Mouse (Mus musculus) liver, postnatal 0 days (tissue): ENCODE measurements around the gene Ugt1a7c.

Source experiments
- CTCF ChIP-seq: sonication (generic); IDR thresholded peaks from 2 replicates; pipeline ENCODE4 v1.5.1; 2016; ENCODE audit warnings: antibody characterized with exemption, low read depth
- EP300 ChIP-seq: IDR thresholded peaks from 2 replicates; pipeline ENCODE4 v1.6.1; 2016; ENCODE audit warnings: antibody characterized with exemption, low read depth, mild to moderate bottlenecking

- TF ChIP-seq EP300 (no peak), CTCF (no peak)
Measured at GRCm38 (mm10) chr1:88225741-88226140, 130.9 kb downstream of the Ugt1a7c start.
